Mouse (Mus musculus) liver, adult 2 months (tissue): ENCODE data around the gene Glt6d1.

Experiments used
- CTCF ChIP-seq: fragments of 200-500 bp; IDR thresholded peaks from 2 replicates; pipeline ENCODE4 v1.5.1; 2011; ENCODE audit warnings: low read depth, low read length, control low read depth
- POLR2A ChIP-seq: fragments of 200-500 bp; IDR thresholded peaks from 2 replicates; pipeline ENCODE4 v1.6.1; 2011; ENCODE audit warnings: low read length, control low read depth; ENCODE audit not compliant: insufficient read depth; ENCODE audit errors: extremely low read depth

DNA sequence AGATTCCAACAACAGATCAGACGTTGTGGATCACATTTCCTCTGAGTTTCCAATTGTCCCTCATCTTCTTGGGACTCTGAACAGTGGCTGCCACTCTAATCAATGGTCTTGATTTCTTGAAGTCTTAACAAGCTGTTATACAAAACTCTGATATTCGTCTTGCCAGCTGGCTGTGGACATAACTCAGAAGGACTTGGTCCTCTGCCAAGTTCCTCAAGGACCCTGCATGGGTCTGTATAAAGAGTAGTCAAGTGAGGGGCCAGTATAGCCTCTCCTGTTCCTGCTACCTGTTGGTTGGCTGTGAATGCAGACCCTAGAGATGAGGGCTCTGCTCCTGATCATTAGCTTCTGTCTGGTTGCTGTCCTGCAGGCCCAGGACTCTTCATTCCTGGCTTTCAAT lies 50.4 kb downstream of the Glt6d1 start, which contains the start of gene Lcn3:
- TF ChIP-seq CTCF, result no peak
- TF ChIP-seq POLR2A, result no peak
